In genomic region chr2:150745016-150745415, GRCm38 (mm10) we compare ENCODE assay signal across 31 mouse cellular contexts. TPM values are rescaled to one million over a fixed set of nuclear protein-coding genes. Genes with fewer than 3 reads are reported as not detected.
DNase-seq lines count a peak whose midpoint lies in the region; TF ChIP-seq lines count a peak whose summit lies in the region.
"Had no signal": no experiment of that assay in that cellular context is flagged by ENCODE, and none has a peak within 500 bp of the region (broad histone marks: within the 10 kb centered on the region; RNA-seq: fewer than 3 reads in every experiment).

No protein-coding gene starts in this region.

- H3K27ac ChIP-seq in testis, adult 2 months (ENCODE audit: control insufficient read depth, insufficient read depth, low read depth, low read length): no peak overlapping the region
- peak overlapping the region; percentile 27; the same call in 1 of the 2 replicates for H3K27ac ChIP-seq in small intestine, adult 2 months (ENCODE audit: insufficient read depth, low read depth, low read length)
- no peak overlapping the region for H3K27ac ChIP-seq in gastrocnemius, adult 2 months
- H3K27ac ChIP-seq: embryonic facial prominence, embryonic 13.5 days; embryonic facial prominence, embryonic 15.5 days; forebrain, embryonic 10.5 days; forebrain, embryonic 12.5 days had no signal

- intact Hi-C loops in heart, postnatal 36 days (cut with DNase I): loop anchor here (5.0 kb wide), 1 partner anchor 257 kb away; no protein-coding TSS in a partner anchor
- intact Hi-C loops in left cerebral cortex, postnatal 36 days (cut with DNase I): loop anchor here (5.0 kb wide), 1 partner anchor 188 kb away; no protein-coding TSS in a partner anchor
- intact Hi-C loops in gastrocnemius, adult 2 months (cut with DNase I): loop anchor here (5.0 kb wide), 1 partner anchor 162 kb away; the partner anchor contains the start of gene Gins1

- peaks cover 11% of the 10 kb centered on the region for H3K4me1 ChIP-seq in testis, adult 2 months (ENCODE audit: control insufficient read depth, insufficient read depth, low read length)
- H3K4me1 ChIP-seq in small intestine, adult 2 months (ENCODE audit: control insufficient read depth, insufficient read depth, insufficient read length, low read length): peaks cover 6% of the 10 kb centered on the region; the same call in 1 of the 2 replicates

- H3K4me3 ChIP-seq in testis, adult 2 months (ENCODE audit: control insufficient read depth, low read depth, low read length): peak overlapping the region; percentile 15
- H3K4me3 ChIP-seq in small intestine, adult 2 months (ENCODE audit: low read depth, low read length): peak overlapping the region; percentile 9; the same call in 1 of the 2 replicates
- H3K4me3 ChIP-seq in gastrocnemius, adult 2 months: no peak overlapping the region
- H3K4me3 ChIP-seq: embryonic facial prominence, embryonic 13.5 days; embryonic facial prominence, embryonic 15.5 days; erythroblast, embryonic 14.5 days; forebrain, embryonic 10.5 days; forebrain, embryonic 12.5 days had no signal

- H3K27me3 ChIP-seq in testis, adult 2 months (ENCODE audit: control insufficient read depth, insufficient read depth, low read length): no peaks in the 10 kb centered on the region
- no peaks in the 10 kb centered on the region for H3K27me3 ChIP-seq in small intestine, adult 2 months (ENCODE audit: control insufficient read depth, insufficient read depth, low read length)
- H3K27me3 ChIP-seq: embryonic facial prominence, embryonic 15.5 days had no signal

- TF ChIP-seq POLR2A in testis, adult 2 months (IDR thresholded peaks at IDR 0.05; ENCODE audit: control insufficient read depth, low read depth, low read length): no peak
- TF ChIP-seq POLR2A in small intestine, adult 2 months (IDR thresholded peaks at IDR 0.05; ENCODE audit: low read depth, low read length): no peak

- peak; percentile 78 for DNase-seq in heart, adult 11 months
- DNase-seq in heart, postnatal 36 days: no peak
- no peak for DNase-seq in testis, postnatal 14 days (ENCODE audit: low spot score)
- peak; percentile 37 for DNase-seq in ZHBTc4 (ENCODE audit: low read depth, low spot score)
- no peak for DNase-seq in left cerebral cortex, postnatal 36 days (ENCODE audit: low spot score in 2 of 2)
- DNase-seq in gastrocnemius, adult 2 months: no peak
- DNase-seq: adrenal gland, adult 2 months; adrenal gland, postnatal 10 days; adrenal gland, postnatal 25 days; B cell, adult 2 months; cerebellum, adult 11 months; cerebellum, adult 18-20 months; cerebellum, adult 8-10 months; cerebellum, adult 9-11 months; cerebellum, postnatal 14 days; cerebellum, postnatal 36 days; embryo, embryonic 11 days had no signal

- no peak for TF ChIP-seq CTCF in testis, adult 2 months (IDR thresholded peaks at IDR 0.05; ENCODE audit: control insufficient read depth, insufficient read depth, insufficient replicate concordance, low read depth, low read length)
- no peak for TF ChIP-seq CTCF in small intestine, adult 2 months (IDR thresholded peaks at IDR 0.05; ENCODE audit: extremely low read depth, insufficient read length, insufficient replicate concordance, low read depth, low read length)
- TF ChIP-seq CTCF in gastrocnemius, adult 2 months (IDR thresholded peaks at IDR 0.05): no peak

- H3K36me3 ChIP-seq in testis, adult 2 months (ENCODE audit: control insufficient read depth, insufficient read depth, low read length): no peaks in the 10 kb centered on the region
- H3K36me3 ChIP-seq in small intestine, adult 2 months (ENCODE audit: control insufficient read depth, insufficient read depth, low read length): no peaks in the 10 kb centered on the region
- H3K36me3 ChIP-seq: embryonic facial prominence, embryonic 13.5 days; embryonic facial prominence, embryonic 15.5 days; forebrain, embryonic 10.5 days; forebrain, embryonic 12.5 days had no signal

- WGBS in small intestine, adult 2 months: 32% methylated on average over 7 of the region's 7 CpGs

RNA-seq across cellular contexts. Expression of gene Entpd6, which starts 3.8 kb away (rescaled TPM):
- total RNA-seq in heart, postnatal 36 days (2021): 10 to 100 TPM; 14.3 to 16.0 TPM
- polyA plus RNA-seq in testis, adult 2 months (2012; rRNA removed): 84.4 and 91.0 TPM in 2 replicates
- polyA plus RNA-seq in small intestine, adult 2 months (2012; rRNA removed): 11.3 and 19.8 TPM in 2 replicates
- 10 to 100 TPM; 43.7 to 49.4 TPM for total RNA-seq in left cerebral cortex, postnatal 36 days (2021)
- total RNA-seq in gastrocnemius, adult 2 months (2021): 1 to 10 TPM; 7.4 to 8.3 TPM

RNA-seq across cellular contexts. Expression of gene Pygb, which starts 41.5 kb away (rescaled TPM):
- 100 to 1,000 TPM; 559 to 572 TPM for total RNA-seq in heart, postnatal 36 days (2021)
- polyA plus RNA-seq in testis, adult 2 months (2012; rRNA removed): 7.0 and 8.9 TPM in 2 replicates
- polyA plus RNA-seq in small intestine, adult 2 months (2012; rRNA removed): 15.6 and 20.5 TPM in 2 replicates
- total RNA-seq in left cerebral cortex, postnatal 36 days (2021): 100 to 1,000 TPM; 116 to 126 TPM
- total RNA-seq in gastrocnemius, adult 2 months (2021): 1 to 10 TPM; 4.9 to 5.5 TPM

RNA-seq across cellular contexts. Expression of gene Vsx1, which starts 55.9 kb away (rescaled TPM):
- total RNA-seq in heart, postnatal 36 days (2021): not detected
- polyA plus RNA-seq in testis, adult 2 months (2012; rRNA removed): 0.02 TPM in 1 of 2 replicates, not detected in the other
- not detected in 2 replicates for polyA plus RNA-seq in small intestine, adult 2 months (2012; rRNA removed)
- total RNA-seq in left cerebral cortex, postnatal 36 days (2021): under 1 TPM in 1 of 2 experiments, not detected in 1; 0.09 TPM
- not detected for total RNA-seq in gastrocnemius, adult 2 months (2021)
- total RNA-seq: adrenal gland, adult 2 months; adrenal gland, postnatal 10 days; adrenal gland, postnatal 25 days; adrenal gland, postnatal 4 days; CH12.LX; common myeloid progenitor, adult 5-6 weeks; MEL had no signal
- polyA plus RNA-seq: adrenal gland, adult 2 months; CD4-positive, CD25-positive, alpha-beta regulatory T cell, adult 4 months; embryonic facial prominence, embryonic 11.5 days; embryonic facial prominence, embryonic 13.5 days; erythroblast, embryonic 14.5 days; forebrain, embryonic 16.5 days had no signal

Comparison
In these comparisons a context has a peak if more than half of its experiments do, and no peak if none do; other contexts are left out.
1. DNase-seq: peak in heart, adult 11 months (single experiment) and ZHBTc4 (single experiment); none in heart, postnatal 36 days (0 of 2), testis, postnatal 14 days (single experiment), left cerebral cortex, postnatal 36 days (0 of 2) and gastrocnemius, adult 2 months (single experiment).
2. RNA of gene Pygb, which starts 41.5 kb away (total RNA-seq): 559 to 572 TPM in heart, postnatal 36 days and 116 to 126 TPM in left cerebral cortex, postnatal 36 days; 4.9 to 5.5 TPM in gastrocnemius, adult 2 months; every median in the first group is over 10 times any median in the second.